Mouse (Mus musculus) midbrain, embryonic 16.5 days (tissue): ENCODE data around the gene Pim3. TPM values are rescaled to one million over a fixed set of nuclear protein-coding genes. Genes with fewer than 3 reads are reported as not detected.
A peak's percentile ranks its signal among the peaks of the same experiment; 100 is the strongest.

Experiments used
- ATAC-seq: fragments of 200-750 bp; cut with Nextera tagmentation; 2 replicates; pipeline ENCODE4 v1.8.0; 2017; ENCODE audit warnings: moderate TSS enrichment
- H3K27ac ChIP-seq: fragments of 300-500 bp; sonication (generic); 2 replicates; pipeline ENCODE4 v1.5.1; 2014; ENCODE audit warnings: mild to moderate bottlenecking, low read length, mixed read lengths
- H3K27me3 ChIP-seq: fragments of 300-500 bp; sonication (generic); 2 replicates; pipeline ENCODE4 v1.6.1; 2014; ENCODE audit warnings: low read depth, low read length, mixed read lengths; ENCODE audit not compliant: control insufficient read depth, insufficient read depth
- H3K36me3 ChIP-seq: fragments of 300-500 bp; sonication (generic); 2 replicates; pipeline ENCODE4 v1.6.1; 2014; ENCODE audit warnings: mild to moderate bottlenecking, low read length, moderate library complexity, mixed read lengths; ENCODE audit not compliant: control insufficient read depth, insufficient read depth
- H3K4me1 ChIP-seq: fragments of 300-500 bp; sonication (generic); 2 replicates; pipeline ENCODE4 v1.6.1; 2014; ENCODE audit warnings: mild to moderate bottlenecking, low read length, mixed read lengths; ENCODE audit not compliant: control insufficient read depth, insufficient read depth
- H3K4me2 ChIP-seq: fragments of 300-500 bp; sonication (generic); 2 replicates; pipeline ENCODE4 v1.6.1; 2014; ENCODE audit warnings: mild to moderate bottlenecking, low read length, mixed read lengths
- H3K4me3 ChIP-seq: fragments of 300-500 bp; sonication (generic); 2 replicates; pipeline ENCODE4 v1.5.1; 2014; ENCODE audit warnings: low read depth, mild to moderate bottlenecking, low read length, moderate library complexity, mixed read lengths
- H3K9ac ChIP-seq: fragments of 300-500 bp; sonication (generic); 2 replicates; pipeline ENCODE4 v1.6.1; 2014; ENCODE audit warnings: low read depth, low read length, mixed read lengths
- H3K9me3 ChIP-seq: fragments of 300-500 bp; sonication (generic); replicated peaks from 2 replicates; pipeline ENCODE4 v1.6.1; 2014; ENCODE audit warnings: mild to moderate bottlenecking, low read length, mixed read lengths; ENCODE audit not compliant: control insufficient read depth, poor library complexity, severe bottlenecking
- WGBS: fragments of 180-500 bp; shearing (Covaris S2); extraction: QIAGEN DNeasy Blood & Tissue Kit; methylation state at CpG from one replicate; pipeline ENCODE4 v1.1.7; 2014; 5-methylcytosine and 5-hydroxymethylcytosine counted together
- polyA plus RNA-seq: library from polyadenylated mRNA; unstranded; fragments of >200 nt; fragmentation: Nextera tagmentation; extraction: Ambion mirVana; gene quantifications from 2 replicates; pipeline ENCODE4 v1.2.1, GENCODE M21; 2015

Pim3 gene
- polyA plus RNA-seq, 1 experiment from 2014 or later: 67.5 TPM

DNA sequence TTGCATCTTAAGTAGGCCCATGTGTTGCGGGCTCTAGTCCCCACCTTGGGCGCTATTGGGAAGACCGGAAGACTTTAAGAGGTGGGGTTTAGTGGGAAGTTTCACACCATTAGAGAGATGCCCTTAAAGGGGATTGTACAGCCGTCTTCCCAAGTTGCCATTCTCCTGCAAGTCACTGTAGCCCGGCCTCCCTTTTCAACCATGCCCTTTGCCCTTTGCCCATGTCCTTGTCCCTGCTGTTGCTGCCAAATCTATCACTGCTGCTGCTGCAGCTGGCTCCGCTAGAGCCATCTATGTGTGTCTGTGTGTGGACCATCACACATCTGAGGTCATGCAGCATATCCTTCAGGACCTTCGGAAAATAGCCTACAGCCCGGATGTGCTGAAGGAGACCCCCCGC lies 29.4 kb upstream of the Pim3 start:
- peaks cover 8% of the 10 kb centered on the region for H3K4me1 ChIP-seq
- no peaks in the 10 kb centered on the region for H3K9me3 ChIP-seq
- H3K9ac ChIP-seq: no peak overlapping the region
- no peak overlapping the region for H3K4me3 ChIP-seq
- H3K4me2 ChIP-seq: no peak overlapping the region
- H3K27ac ChIP-seq: no peak overlapping the region
- H3K36me3 ChIP-seq: no peaks in the 10 kb centered on the region
- WGBS: 87% methylated on average over 9 of the region's 9 CpGs
- ATAC-seq: no peak
- H3K27me3 ChIP-seq: no peaks in the 10 kb centered on the region

DNA sequence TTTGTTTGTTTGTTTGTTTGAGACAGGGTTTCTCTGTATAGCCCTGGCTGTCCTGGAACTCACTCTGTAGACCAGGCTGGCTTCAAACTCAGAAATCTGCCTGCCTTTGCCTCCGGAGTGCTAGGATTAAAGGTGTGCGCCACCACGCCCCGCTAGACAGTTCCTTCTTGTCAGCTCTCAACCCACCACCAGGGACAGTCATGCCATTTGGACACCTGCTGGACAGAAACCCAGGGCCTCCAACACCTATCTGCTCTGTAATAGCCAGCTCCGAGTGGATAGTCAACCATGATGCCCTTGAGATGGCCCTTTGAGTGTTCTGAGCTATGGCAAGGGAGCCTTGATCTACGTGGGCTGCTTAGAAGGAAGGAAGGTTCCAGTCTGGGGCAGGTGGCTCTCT lies 26.0 kb upstream of the Pim3 start:
- no peak overlapping the region for H3K9ac ChIP-seq
- no peak overlapping the region for H3K4me3 ChIP-seq
- H3K27me3 ChIP-seq: no peaks in the 10 kb centered on the region
- H3K4me1 ChIP-seq: peaks cover 20% of the 10 kb centered on the region
- H3K9me3 ChIP-seq: no peaks in the 10 kb centered on the region
- 86% methylated on average over 6 of the region's 6 CpGs for WGBS
- H3K36me3 ChIP-seq: no peaks in the 10 kb centered on the region
- ATAC-seq: no peak
- H3K27ac ChIP-seq: no peak overlapping the region
- H3K4me2 ChIP-seq: no peak overlapping the region

DNA sequence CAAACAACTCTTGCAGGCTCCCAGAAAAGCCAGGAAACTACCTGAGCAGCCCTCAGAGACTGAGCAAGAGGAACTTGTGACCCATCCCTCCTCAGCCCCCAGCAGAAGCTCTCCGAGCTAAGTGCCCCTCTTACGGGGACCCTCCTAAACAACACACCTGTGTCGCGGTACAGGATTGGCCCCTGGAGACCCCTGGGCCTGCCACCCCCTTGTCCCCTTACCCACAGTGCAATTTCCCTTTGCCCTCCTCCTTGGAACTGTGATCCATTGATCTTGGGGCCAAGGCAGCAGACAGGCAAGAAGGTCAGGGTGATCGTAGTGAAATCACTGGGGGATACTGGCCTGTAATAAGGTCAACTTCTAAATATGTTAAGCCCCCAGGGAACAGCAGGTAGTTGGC lies 25.4 kb upstream of the Pim3 start:
- WGBS: 85% methylated on average over 5 of the region's 5 CpGs
- Histone ChIP-seq H3K9me3 (no peaks in the 10 kb centered on the region), H3K4me3 (peak overlapping the region; percentile 51), H3K9ac (0 out of 2 replicates have a peak overlapping the region, but pooled peaks have one; percentile 3), H3K27ac (no peak overlapping the region), H3K4me1 (peaks cover 20% of the 10 kb centered on the region), H3K4me2 (peak overlapping the region; percentile 89), H3K27me3 (no peaks in the 10 kb centered on the region), H3K36me3 (no peaks in the 10 kb centered on the region)
- no peak for ATAC-seq

DNA sequence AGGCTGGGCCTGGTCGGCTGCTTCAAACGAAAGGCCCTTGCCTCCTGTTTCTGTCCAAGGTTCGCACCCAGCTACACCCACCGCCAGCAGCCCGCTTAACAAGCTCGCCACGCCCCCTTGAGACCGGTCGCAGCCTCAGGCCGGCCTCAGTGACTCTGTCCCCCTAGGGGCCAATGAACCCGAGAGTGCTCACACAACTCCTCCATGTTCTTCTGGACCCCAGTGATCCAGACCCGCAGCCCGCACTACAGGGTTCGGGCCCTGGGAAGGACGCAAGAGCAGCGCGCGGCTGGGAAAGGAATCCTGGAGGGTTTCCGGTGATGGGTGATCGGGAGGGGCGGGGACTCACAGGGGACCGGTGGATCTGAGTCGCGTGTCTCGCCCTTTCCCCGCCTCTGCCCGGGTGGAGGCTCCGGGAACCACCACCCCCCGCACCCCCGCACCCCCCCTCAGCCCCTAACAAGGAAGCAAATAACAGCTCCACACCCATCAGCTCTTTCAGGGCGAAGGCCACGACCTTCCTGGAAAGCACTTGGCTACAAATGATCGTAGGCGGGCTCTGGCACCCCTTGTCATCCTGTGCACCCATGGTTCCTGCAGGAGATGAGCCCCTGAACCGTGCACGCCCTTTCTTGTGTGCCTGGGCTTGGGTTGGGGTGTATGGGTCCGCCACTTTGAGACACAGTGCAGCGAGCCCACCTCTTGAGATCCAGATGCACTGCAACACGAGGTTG lies 24.6 kb upstream of the Pim3 start:
- 1% methylated on average over 38 of the region's 39 CpGs for WGBS
- Histone ChIP-seq H3K27me3 (no peaks in the 10 kb centered on the region), H3K4me2 (peak overlapping the region; percentile 89), H3K27ac (peak overlapping the region; percentile 64), H3K9me3 (no peaks in the 10 kb centered on the region), H3K4me1 (peaks cover 20% of the 10 kb centered on the region), H3K9ac (peak overlapping the region; percentile 75), H3K36me3 (no peaks in the 10 kb centered on the region), H3K4me3 (peak overlapping the region; percentile 51)
- peak; percentile 74 for ATAC-seq

DNA sequence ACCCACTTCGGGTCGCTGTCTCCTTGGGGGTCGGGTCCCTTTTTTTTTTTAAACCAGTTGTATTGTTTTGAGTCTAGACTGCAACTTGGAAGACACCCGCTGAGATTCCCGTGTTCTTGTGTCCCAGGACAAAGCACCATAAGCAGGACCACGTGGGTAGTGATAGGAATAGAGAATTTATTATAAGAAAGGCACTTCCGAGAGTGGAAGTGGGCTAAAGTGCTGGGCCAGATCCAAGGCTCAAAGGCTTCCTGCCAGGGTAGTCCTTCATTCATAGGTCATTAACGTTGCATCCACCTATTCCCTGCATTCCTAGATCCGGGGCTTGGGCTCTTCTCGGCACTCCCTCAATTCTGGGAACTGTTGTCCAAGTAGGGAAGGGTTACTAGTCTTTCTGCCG lies 24.0 kb upstream of the Pim3 start:
- Histone ChIP-seq H3K4me1 (peaks cover 20% of the 10 kb centered on the region), H3K4me3 (peak overlapping the region; percentile 51), H3K4me2 (peak overlapping the region; percentile 89), H3K9me3 (no peaks in the 10 kb centered on the region), H3K36me3 (no peaks in the 10 kb centered on the region), H3K27me3 (no peaks in the 10 kb centered on the region), H3K9ac (peak overlapping the region; percentile 75), H3K27ac (no peak overlapping the region)
- WGBS: 0% methylated on average over 11 of the region's 11 CpGs
- no peak for ATAC-seq

DNA sequence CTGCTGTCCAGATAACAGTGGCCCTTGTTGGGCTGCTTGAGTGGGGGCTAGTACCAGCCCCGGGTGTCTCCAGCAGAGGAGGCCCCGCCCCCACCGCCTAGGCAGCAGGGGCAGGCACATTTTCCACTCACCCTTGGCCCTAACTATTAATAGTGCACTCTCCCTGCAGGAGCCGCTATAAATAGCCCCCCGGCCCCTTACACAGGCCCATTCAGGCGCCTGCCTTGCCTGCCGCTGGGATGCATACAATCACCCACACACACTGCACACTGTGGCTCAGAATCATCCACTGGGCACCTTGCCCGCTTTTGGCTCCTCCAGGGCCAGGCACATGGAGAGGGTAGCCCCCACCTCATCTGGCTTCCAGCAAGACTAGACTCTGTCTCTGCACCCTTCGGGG lies 22.7 kb upstream of the Pim3 start:
- peak; percentile 71 for ATAC-seq
- H3K27me3 ChIP-seq: no peaks in the 10 kb centered on the region
- no peak overlapping the region for H3K4me3 ChIP-seq
- 30% methylated on average over 9 of the region's 9 CpGs for WGBS
- H3K4me1 ChIP-seq: peaks cover 20% of the 10 kb centered on the region
- peak overlapping the region; percentile 61 for H3K27ac ChIP-seq
- H3K4me2 ChIP-seq: no peak overlapping the region
- peak overlapping the region; percentile 40; the same call in 1 of the 2 replicates for H3K9ac ChIP-seq
- no peaks in the 10 kb centered on the region for H3K9me3 ChIP-seq
- H3K36me3 ChIP-seq: no peaks in the 10 kb centered on the region

DNA sequence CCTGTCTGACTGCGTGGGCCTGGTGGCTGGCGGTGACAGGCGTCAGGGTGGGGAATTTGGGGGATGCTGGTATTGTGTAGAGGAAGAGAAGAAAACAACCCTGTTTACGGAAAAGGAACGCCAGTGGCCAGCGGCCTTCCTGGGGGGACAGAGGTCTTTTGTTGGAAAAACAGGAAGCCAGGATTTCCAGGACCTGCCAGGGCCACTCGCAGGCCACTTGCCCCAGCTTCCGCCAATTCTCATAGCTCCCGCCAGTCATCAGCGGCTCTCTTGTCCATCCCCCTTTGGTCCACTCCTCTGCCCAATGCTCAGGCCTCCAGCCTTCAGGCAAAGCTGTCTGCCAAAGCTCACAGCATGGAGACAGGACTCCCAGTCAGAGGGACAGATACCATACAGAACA lies 21.9 kb upstream of the Pim3 start:
- Histone ChIP-seq H3K4me3 (no peak overlapping the region), H3K27ac (no peak overlapping the region; the same call in 1 of the 2 replicates), H3K9me3 (no peaks in the 10 kb centered on the region), H3K4me2 (no peak overlapping the region), H3K9ac (no peak overlapping the region), H3K36me3 (no peaks in the 10 kb centered on the region), H3K27me3 (no peaks in the 10 kb centered on the region), H3K4me1 (peaks cover 20% of the 10 kb centered on the region)
- 64% methylated on average over 10 of the region's 10 CpGs for WGBS
- no peak for ATAC-seq

DNA sequence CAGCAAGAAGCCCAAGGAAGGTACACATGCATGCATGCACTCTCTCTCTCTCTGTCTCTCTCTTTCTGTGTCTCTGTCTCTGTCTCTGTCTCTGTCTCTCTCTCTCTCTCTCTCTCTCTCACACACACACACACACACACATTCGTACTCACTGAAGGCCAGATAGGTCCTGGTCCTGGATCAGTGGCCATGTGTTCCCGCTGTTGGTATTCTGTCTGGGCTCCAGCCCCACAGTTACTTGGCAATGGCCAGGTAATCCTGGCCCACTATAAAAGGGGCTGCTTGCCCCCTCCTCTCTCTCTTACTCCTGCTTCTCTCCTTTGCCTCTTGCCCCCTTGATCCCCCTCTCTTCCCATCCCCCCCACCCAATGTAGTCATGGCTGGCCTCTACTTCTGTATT lies 20.8 kb upstream of the Pim3 start:
- Histone ChIP-seq H3K36me3 (no peaks in the 10 kb centered on the region), H3K4me3 (no peak overlapping the region), H3K4me2 (no peak overlapping the region), H3K9me3 (no peaks in the 10 kb centered on the region), H3K27ac (no peak overlapping the region), H3K9ac (no peak overlapping the region), H3K27me3 (no peaks in the 10 kb centered on the region), H3K4me1 (peaks cover 20% of the 10 kb centered on the region)
- 94% methylated on average over 2 of the region's 2 CpGs for WGBS
- ATAC-seq: no peak

DNA sequence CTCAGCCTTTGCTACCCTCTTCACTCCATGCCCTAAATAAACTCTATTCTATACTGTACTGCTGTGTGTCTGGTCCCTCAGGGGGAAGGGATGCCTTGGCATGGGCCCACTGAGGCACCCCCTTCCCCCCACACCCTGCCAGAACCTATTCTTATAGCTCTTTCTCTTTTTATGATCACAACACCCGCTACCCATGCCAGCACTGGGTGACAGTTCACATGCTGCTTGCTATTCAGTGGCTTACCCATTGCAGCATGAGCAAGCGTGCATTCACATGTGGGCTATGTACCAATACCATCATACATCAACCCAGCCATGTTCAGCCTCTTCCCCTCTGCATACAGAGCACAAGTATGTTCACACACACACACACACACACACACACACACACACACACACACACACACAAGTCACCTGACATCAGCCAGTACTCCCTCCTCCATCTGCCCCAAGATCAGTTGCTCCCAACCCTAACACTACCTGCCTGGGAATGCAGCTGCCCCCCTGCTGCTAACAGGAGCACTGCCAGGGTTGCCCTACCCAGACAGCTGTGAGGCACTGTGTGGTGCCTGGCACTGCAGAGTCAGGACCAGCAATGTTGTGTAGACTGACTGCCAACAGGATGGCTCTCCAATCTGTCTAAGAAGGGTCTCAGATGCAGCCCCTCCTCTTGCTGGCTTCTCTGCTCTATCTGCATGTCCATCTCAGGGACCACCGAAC lies 20.2 kb upstream of the Pim3 start:
- no peak overlapping the region for H3K4me3 ChIP-seq
- H3K9me3 ChIP-seq: no peaks in the 10 kb centered on the region
- no peaks in the 10 kb centered on the region for H3K27me3 ChIP-seq
- H3K4me2 ChIP-seq: no peak overlapping the region
- H3K9ac ChIP-seq: no peak overlapping the region
- H3K36me3 ChIP-seq: no peaks in the 10 kb centered on the region
- H3K27ac ChIP-seq: no peak overlapping the region
- ATAC-seq: no peak
- WGBS: 80% methylated on average over 3 of the region's 3 CpGs
- peaks cover 18% of the 10 kb centered on the region for H3K4me1 ChIP-seq
